Mouse (Mus musculus) bone marrow macrophage, adult 2 months (primary cell): ENCODE data around the gene Ctsw.

Experiments used
- CTCF ChIP-seq: IDR thresholded peaks from 2 replicates; pipeline ENCODE4 v1.5.1; 2012; ENCODE audit warnings: low read depth, mild to moderate bottlenecking, low read length, moderate library complexity
- POLR2A ChIP-seq: IDR thresholded peaks from 2 replicates; pipeline ENCODE4 v1.6.1; 2012; ENCODE audit warnings: mild to moderate bottlenecking, low read depth, low read length, borderline replicate concordance

GRCm38 (mm10) chr19:5430408-5430807, 37.9 kb downstream of the Ctsw start:
- TF ChIP-seq CTCF: no peak
- TF ChIP-seq POLR2A: no peak
